Mouse (Mus musculus): ENCODE measurements at regions not wholly inside any gene's neighbourhood (a gene's known extent, or its start where the extent isn't known, plus 50 kb on each side); places are given as distances from the start of the nearest gene placed in this dataset.

DNA sequence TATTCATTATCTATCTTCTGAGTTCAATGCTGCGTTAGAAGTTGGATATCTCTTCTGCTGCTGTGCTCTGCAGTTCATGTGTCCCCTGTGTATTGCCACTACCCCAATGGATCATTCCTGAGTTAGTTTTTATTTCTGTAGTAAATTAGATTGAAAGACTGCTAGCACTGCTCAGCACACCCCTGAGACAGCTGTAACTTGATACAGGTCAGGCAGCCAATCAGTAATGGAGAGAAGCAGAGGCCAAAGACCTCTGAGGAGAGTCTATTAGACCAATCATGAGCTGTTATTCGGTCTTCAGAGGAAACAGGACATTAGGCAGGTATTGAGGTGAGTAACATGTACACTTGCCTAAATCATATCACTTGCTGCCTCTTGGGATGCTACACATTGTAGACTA lies 837.5 kb upstream of the Chordc1 start:
- TF ChIP-seq POU5F1 (IDR thresholded peaks at IDR 0.05; ENCODE audit: borderline replicate concordance, low read length) (no peak), CTCF (conservative IDR thresholded peaks at IDR 0.05; ENCODE audit: low read length) (no peak), NANOG (IDR thresholded peaks at IDR 0.05; ENCODE audit: borderline replicate concordance, low read length) (no peak)
- H3K36me3 ChIP-seq (ENCODE audit: insufficient read depth, low read length), result no peaks in the 10 kb centered on the region
- H3K27me3 ChIP-seq (ENCODE audit: insufficient read depth, low read length), result no peaks in the 10 kb centered on the region
- no peaks in the 10 kb centered on the region for H3K4me1 ChIP-seq (replicated peaks; ENCODE audit: low read depth, low read length)
- no peaks in the 10 kb centered on the region for H3K9me3 ChIP-seq (ENCODE audit: low read length)
- H3K4me3 ChIP-seq (replicated peaks; ENCODE audit: low read length), result no peak overlapping the region

DNA sequence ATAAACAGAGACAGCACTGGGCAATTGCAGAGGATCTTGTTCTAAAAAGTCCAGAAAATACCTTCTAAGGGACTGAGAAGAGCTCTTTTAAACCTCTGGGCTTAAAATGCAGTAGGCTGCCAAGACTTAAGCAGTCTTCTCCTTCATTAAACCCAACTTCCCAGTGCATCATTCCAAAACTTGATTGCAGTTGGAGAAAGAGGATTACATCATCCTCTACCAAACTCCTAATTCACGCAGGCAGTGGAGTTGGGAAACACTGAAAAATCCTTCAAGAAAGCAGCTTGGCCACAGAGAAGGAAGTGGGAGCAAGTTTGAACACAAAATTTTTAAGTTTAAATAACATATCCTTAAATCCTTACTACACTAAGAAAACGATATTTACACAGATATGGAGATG lies 825.5 kb upstream of the Chordc1 start:
- Histone ChIP-seq H3K36me3 (ENCODE audit: insufficient read depth, low read length) (no peaks in the 10 kb centered on the region), H3K9me3 (ENCODE audit: low read length) (no peaks in the 10 kb centered on the region), H3K27me3 (ENCODE audit: insufficient read depth, low read length) (no peaks in the 10 kb centered on the region), H3K4me1 (replicated peaks; ENCODE audit: low read depth, low read length) (no peaks in the 10 kb centered on the region), H3K4me3 (replicated peaks; ENCODE audit: low read length) (no peak overlapping the region)
- TF ChIP-seq POU5F1 (IDR thresholded peaks at IDR 0.05; ENCODE audit: borderline replicate concordance, low read length), result no peak
- TF ChIP-seq NANOG (IDR thresholded peaks at IDR 0.05; ENCODE audit: borderline replicate concordance, low read length), result no peak
- no peak for TF ChIP-seq CTCF (conservative IDR thresholded peaks at IDR 0.05; ENCODE audit: low read length)

GRCm38 (mm10) chr9:17484701-17485422 lies 807.1 kb upstream of the Chordc1 start:
- Histone ChIP-seq H3K4me1 (replicated peaks; ENCODE audit: low read depth, low read length) (no peaks in the 10 kb centered on the region), H3K27me3 (ENCODE audit: insufficient read depth, low read length) (no peaks in the 10 kb centered on the region), H3K36me3 (ENCODE audit: insufficient read depth, low read length) (no peaks in the 10 kb centered on the region), H3K4me3 (replicated peaks; ENCODE audit: low read length) (no peak overlapping the region), H3K9me3 (ENCODE audit: low read length) (no peaks in the 10 kb centered on the region)
- TF ChIP-seq POU5F1 (IDR thresholded peaks at IDR 0.05; ENCODE audit: borderline replicate concordance, low read length), result no peak
- TF ChIP-seq NANOG (IDR thresholded peaks at IDR 0.05; ENCODE audit: borderline replicate concordance, low read length), result no peak
- no peak for TF ChIP-seq CTCF (conservative IDR thresholded peaks at IDR 0.05; ENCODE audit: low read length)

GRCm38 (mm10) chr9:17500161-17500756 lies 791.7 kb upstream of the Chordc1 start:
- Histone ChIP-seq H3K9me3 (ENCODE audit: low read length) (no peaks in the 10 kb centered on the region), H3K4me1 (replicated peaks; ENCODE audit: low read depth, low read length) (no peaks in the 10 kb centered on the region), H3K27me3 (ENCODE audit: insufficient read depth, low read length) (no peaks in the 10 kb centered on the region), H3K4me3 (replicated peaks; ENCODE audit: low read length) (no peak overlapping the region), H3K36me3 (ENCODE audit: insufficient read depth, low read length) (no peaks in the 10 kb centered on the region)
- TF ChIP-seq POU5F1 (IDR thresholded peaks at IDR 0.05; ENCODE audit: borderline replicate concordance, low read length) (no peak), NANOG (IDR thresholded peaks at IDR 0.05; ENCODE audit: borderline replicate concordance, low read length) (no peak), CTCF (conservative IDR thresholded peaks at IDR 0.05; ENCODE audit: low read length) (no peak)

- Histone ChIP-seq H3K36me3 (ENCODE audit: insufficient read depth, low read length) (0 out of 2 replicates have a peak, but pooled peaks cover 3% of the 10 kb centered on the region), H3K9me3 (ENCODE audit: low read length) (no peaks in the 10 kb centered on the region), H3K4me1 (replicated peaks; ENCODE audit: low read depth, low read length) (peaks cover 8% of the 10 kb centered on the region), H3K4me3 (replicated peaks; ENCODE audit: low read length) (peak overlapping the region; percentile 17; the same call in 1 of the 2 replicates), H3K27me3 (ENCODE audit: insufficient read depth, low read length) (no peaks in the 10 kb centered on the region)
- TF ChIP-seq POU5F1 (IDR thresholded peaks at IDR 0.05; ENCODE audit: borderline replicate concordance, low read length) (no peak), CTCF (conservative IDR thresholded peaks at IDR 0.05; ENCODE audit: low read length) (no peak), NANOG (IDR thresholded peaks at IDR 0.05; ENCODE audit: borderline replicate concordance, low read length) (no peak)
These were observed 783.2 kb upstream of the Chordc1 start for GRCm38 (mm10) chr9:17508744-17509143.

GRCm38 (mm10) chr9:17556186-17556585 lies 735.7 kb upstream of the Chordc1 start:
- Histone ChIP-seq H3K36me3 (ENCODE audit: insufficient read depth, low read length) (peaks cover 18% of the 10 kb centered on the region), H3K4me1 (replicated peaks; ENCODE audit: low read depth, low read length) (peaks cover 40% of the 10 kb centered on the region), H3K4me3 (replicated peaks; ENCODE audit: low read length) (peak overlapping the region; percentile 68), H3K27me3 (ENCODE audit: insufficient read depth, low read length) (no peaks in the 10 kb centered on the region), H3K9me3 (ENCODE audit: low read length) (no peaks in the 10 kb centered on the region)
- TF ChIP-seq CTCF (conservative IDR thresholded peaks at IDR 0.05; ENCODE audit: low read length) (no peak), POU5F1 (IDR thresholded peaks at IDR 0.05; ENCODE audit: borderline replicate concordance, low read length) (no peak), NANOG (IDR thresholded peaks at IDR 0.05; ENCODE audit: borderline replicate concordance, low read length) (no peak)

DNA sequence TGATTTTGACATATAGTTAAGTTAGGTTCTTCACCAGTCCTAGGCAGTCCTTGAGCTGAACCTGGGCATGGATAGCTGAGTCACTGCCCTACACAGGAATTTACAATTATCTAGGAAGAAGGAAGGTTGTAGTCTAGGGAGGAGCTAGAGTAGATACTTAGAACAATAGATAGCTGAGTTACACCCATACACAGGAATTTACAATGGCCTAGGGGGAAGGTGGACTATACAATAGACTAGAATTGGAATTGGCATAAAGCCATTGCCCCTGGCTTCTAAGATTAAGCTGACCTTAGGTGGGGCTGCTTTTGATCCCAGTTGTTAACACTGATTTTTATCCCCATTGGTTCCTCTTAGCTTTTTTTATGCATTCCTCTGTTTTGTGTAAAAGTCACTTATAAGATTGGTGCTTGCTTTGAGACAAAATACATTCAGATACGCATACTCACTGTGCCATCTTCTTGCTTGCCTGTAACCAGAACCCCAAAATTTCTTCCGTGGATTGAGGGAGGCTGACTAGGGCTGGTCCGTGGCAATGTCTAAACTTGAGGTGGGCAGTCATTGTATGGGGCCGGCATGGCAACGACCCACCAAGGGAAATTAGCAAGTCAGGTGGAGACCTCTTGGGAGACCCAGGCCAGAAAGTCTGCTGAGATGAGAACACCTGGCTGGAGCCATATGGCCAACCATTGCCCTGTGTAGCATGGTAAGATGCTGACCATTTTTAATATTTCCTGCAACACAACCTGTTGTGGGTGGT lies 734.1 kb upstream of the Chordc1 start:
- H3K27me3 ChIP-seq (ENCODE audit: insufficient read depth, low read length), result no peaks in the 10 kb centered on the region
- no peak for TF ChIP-seq POU5F1 (IDR thresholded peaks at IDR 0.05; ENCODE audit: borderline replicate concordance, low read length)
- H3K9me3 ChIP-seq (ENCODE audit: low read length), result no peaks in the 10 kb centered on the region
- peak overlapping the region; percentile 49 for H3K4me3 ChIP-seq (replicated peaks; ENCODE audit: low read length)
- H3K36me3 ChIP-seq (ENCODE audit: insufficient read depth, low read length), result peaks cover 10% of the 10 kb centered on the region; the same call in 1 of the 2 replicates
- H3K4me1 ChIP-seq (replicated peaks; ENCODE audit: low read depth, low read length), result peaks cover 42% of the 10 kb centered on the region

- Histone ChIP-seq H3K9me3 (ENCODE audit: low read length) (no peaks in the 10 kb centered on the region), H3K27me3 (ENCODE audit: insufficient read depth, low read length) (no peaks in the 10 kb centered on the region), H3K4me3 (replicated peaks; ENCODE audit: low read length) (no peak overlapping the region), H3K36me3 (ENCODE audit: insufficient read depth, low read length) (no peaks in the 10 kb centered on the region), H3K4me1 (replicated peaks; ENCODE audit: low read depth, low read length) (no peaks in the 10 kb centered on the region)
- TF ChIP-seq CTCF (conservative IDR thresholded peaks at IDR 0.05; ENCODE audit: low read length) (no peak), POU5F1 (IDR thresholded peaks at IDR 0.05; ENCODE audit: borderline replicate concordance, low read length) (no peak), NANOG (IDR thresholded peaks at IDR 0.05; ENCODE audit: borderline replicate concordance, low read length) (no peak)
These were observed 724.0 kb upstream of the Chordc1 start for GRCm38 (mm10) chr9:17567784-17568518.
